Mouse (Mus musculus) neural tube, embryonic 13.5 days (tissue): ENCODE measurements around the gene Nfyc. TPM values are rescaled to one million over a fixed set of nuclear protein-coding genes. Genes with fewer than 3 reads are reported as not detected.

ENCODE experiments used
- ATAC-seq: fragments of 200-750 bp; cut with Nextera tagmentation; 2 replicates; pipeline ENCODE4 v1.8.0; 2017; ENCODE audit warnings: low read depth, mild to moderate bottlenecking, moderate TSS enrichment, moderate library complexity
- H3K27ac ChIP-seq: fragments of 300-500 bp; sonication (generic); replicated peaks from 2 replicates; pipeline ENCODE4 v1.5.1; 2015; ENCODE audit warnings: moderate library complexity, mild to moderate bottlenecking, inconsistent platforms
- H3K27me3 ChIP-seq: fragments of 300-500 bp; sonication (generic); 2 replicates; pipeline ENCODE4 v1.6.1; 2015; ENCODE audit warnings: mild to moderate bottlenecking, inconsistent platforms
- H3K36me3 ChIP-seq: fragments of 300-500 bp; sonication (generic); 2 replicates; pipeline ENCODE4 v1.6.1; 2015; ENCODE audit warnings: mild to moderate bottlenecking, inconsistent platforms
- H3K4me1 ChIP-seq: fragments of 300-500 bp; sonication (generic); replicated peaks from 2 replicates; pipeline ENCODE4 v1.6.1; 2015; ENCODE audit warnings: inconsistent platforms
- H3K4me2 ChIP-seq: fragments of 300-500 bp; sonication (generic); 2 replicates; pipeline ENCODE4 v1.6.1; 2015; ENCODE audit warnings: inconsistent platforms, mild to moderate bottlenecking, moderate library complexity
- H3K4me3 ChIP-seq: fragments of 300-500 bp; sonication (generic); 2 replicates; pipeline ENCODE4 v1.5.1; 2015; ENCODE audit warnings: mild to moderate bottlenecking, inconsistent platforms
- H3K9ac ChIP-seq: fragments of 300-500 bp; sonication (generic); 2 replicates; pipeline ENCODE4 v1.6.1; 2015; ENCODE audit warnings: moderate library complexity, mild to moderate bottlenecking, inconsistent platforms
- H3K9me3 ChIP-seq: fragments of 300-500 bp; sonication (generic); 2 replicates; pipeline ENCODE4 v1.6.1; 2016; ENCODE audit warnings: inconsistent platforms
- WGBS: fragments of 180-500 bp; shearing (Covaris S2); methylation state at CpG from one replicate; pipeline ENCODE4 v1.1.7; 2015; 5-methylcytosine and 5-hydroxymethylcytosine counted together
- microRNA counts: library from miRNA; unstranded; fragments of <30 nt; microRNA quantifications from one replicate; lab custom pipeline; 2016
- microRNA-seq: library from miRNA; unstranded; fragments of <30 nt; microRNA quantifications from one replicate; pipeline ENCODE4, GENCODE M21; 2016
- polyA plus RNA-seq: library from polyadenylated mRNA; unstranded; fragments of >200 nt; fragmentation: Nextera tagmentation; extraction: Ambion mirVana; gene quantifications from 2 replicates; pipeline ENCODE4 v1.2.1, GENCODE M21; 2015

Gene Nfyc
- polyA plus RNA-seq, 1 experiment from 2014 or later: 86.6 TPM

- Histone ChIP-seq H3K4me3 (no peak overlapping the region), H3K9me3 (no peaks in the 10 kb centered on the region), H3K9ac (no peak overlapping the region), H3K27ac (no peak overlapping the region), H3K4me1 (peaks cover under 1% of the 10 kb centered on the region; the same call in 1 of the 2 replicates), H3K4me2 (no peak overlapping the region), H3K27me3 (peaks cover 6% of the 10 kb centered on the region; the same call in 1 of the 2 replicates), H3K36me3 (no peaks in the 10 kb centered on the region)
- 40% methylated on average over 5 of the region's 5 CpGs for WGBS
- no peak for ATAC-seq
Observed at GRCm38 (mm10) chr4:120725516-120726090, 105.8 kb downstream of the Nfyc start.

- Histone ChIP-seq H3K9me3 (no peaks in the 10 kb centered on the region), H3K27ac (no peak overlapping the region), H3K9ac (no peak overlapping the region), H3K4me3 (no peak overlapping the region), H3K4me2 (no peak overlapping the region), H3K36me3 (no peaks in the 10 kb centered on the region), H3K4me1 (peaks cover under 1% of the 10 kb centered on the region), H3K27me3 (peaks cover 20% of the 10 kb centered on the region)
- ATAC-seq: no peak
- 48% methylated on average over 2 of the region's 2 CpGs for WGBS
Observed at GRCm38 (mm10) chr4:120721574-120721973, 109.8 kb downstream of the Nfyc start.

GRCm38 (mm10) chr4:120719152-120719551, 112.2 kb downstream of the Nfyc start:
- H3K4me3 ChIP-seq: no peak overlapping the region
- 45% methylated on average over 5 of the region's 5 CpGs for WGBS
- no peaks in the 10 kb centered on the region for H3K9me3 ChIP-seq
- H3K4me1 ChIP-seq: peaks cover 24% of the 10 kb centered on the region
- H3K36me3 ChIP-seq: no peaks in the 10 kb centered on the region
- no peak overlapping the region for H3K4me2 ChIP-seq
- H3K27me3 ChIP-seq: peaks cover 25% of the 10 kb centered on the region
- H3K27ac ChIP-seq: no peak overlapping the region
- ATAC-seq: no peak
- H3K9ac ChIP-seq: no peak overlapping the region

- WGBS: 72% methylated on average over 8 of the region's 8 CpGs
- Histone ChIP-seq H3K4me2 (no peak overlapping the region), H3K27ac (no peak overlapping the region), H3K27me3 (peaks cover 25% of the 10 kb centered on the region), H3K4me3 (no peak overlapping the region), H3K9me3 (no peaks in the 10 kb centered on the region), H3K4me1 (peaks cover 39% of the 10 kb centered on the region), H3K36me3 (no peaks in the 10 kb centered on the region), H3K9ac (no peak overlapping the region)
- no peak for ATAC-seq
Observed at GRCm38 (mm10) chr4:120717591-120717990, 113.8 kb downstream of the Nfyc start.

- ATAC-seq: no peak
- no peak overlapping the region for H3K27ac ChIP-seq
- H3K4me2 ChIP-seq: peak overlapping the region; percentile 61
- H3K36me3 ChIP-seq: no peaks in the 10 kb centered on the region
- H3K27me3 ChIP-seq: peaks cover 25% of the 10 kb centered on the region
- H3K4me3 ChIP-seq: peak overlapping the region; percentile 35
- H3K9ac ChIP-seq: 0 out of 2 replicates have a peak overlapping the region, but pooled peaks have one; percentile 54
- WGBS: 26% methylated on average over 12 of the region's 12 CpGs
- H3K4me1 ChIP-seq: peaks cover 46% of the 10 kb centered on the region
- no peaks in the 10 kb centered on the region for H3K9me3 ChIP-seq
Observed at GRCm38 (mm10) chr4:120716765-120717164, 114.6 kb downstream of the Nfyc start.

GRCm38 (mm10) chr4:120716141-120716571, 115.2 kb downstream of the Nfyc start:
- Histone ChIP-seq H3K4me3 (peak overlapping the region; percentile 35), H3K4me1 (peaks cover 46% of the 10 kb centered on the region), H3K36me3 (no peaks in the 10 kb centered on the region), H3K9me3 (no peaks in the 10 kb centered on the region), H3K4me2 (peak overlapping the region; percentile 61), H3K27ac (no peak overlapping the region), H3K27me3 (peaks cover 25% of the 10 kb centered on the region), H3K9ac (peak overlapping the region; percentile 54; the same call in 1 of the 2 replicates)
- under 1% methylated on average over 12 of the region's 12 CpGs for WGBS
- ATAC-seq: peak; percentile 65

- H3K27ac ChIP-seq: 0 out of 2 replicates have a peak overlapping the region, but pooled peaks have one; percentile 39
- H3K4me1 ChIP-seq: peaks cover 46% of the 10 kb centered on the region
- no peak overlapping the region for H3K4me3 ChIP-seq
- ATAC-seq: no peak
- WGBS: 60% methylated on average over 6 of the region's 6 CpGs
- H3K9me3 ChIP-seq: no peaks in the 10 kb centered on the region
- H3K27me3 ChIP-seq: peaks cover 25% of the 10 kb centered on the region
- H3K4me2 ChIP-seq: no peak overlapping the region
- no peak overlapping the region for H3K9ac ChIP-seq
- no peaks in the 10 kb centered on the region for H3K36me3 ChIP-seq
Observed at GRCm38 (mm10) chr4:120713856-120714497, 117.4 kb downstream of the Nfyc start.

GRCm38 (mm10) chr4:120713021-120713420, 118.4 kb downstream of the Nfyc start:
- WGBS: 96% methylated on average over 6 of the region's 6 CpGs
- ATAC-seq: no peak
- Histone ChIP-seq H3K27me3 (peaks cover 26% of the 10 kb centered on the region), H3K27ac (no peak overlapping the region), H3K9me3 (no peaks in the 10 kb centered on the region), H3K36me3 (no peaks in the 10 kb centered on the region), H3K4me3 (no peak overlapping the region), H3K4me1 (peaks cover 52% of the 10 kb centered on the region), H3K9ac (no peak overlapping the region), H3K4me2 (no peak overlapping the region)

- Histone ChIP-seq H3K4me3 (no peak overlapping the region), H3K4me1 (peaks cover 56% of the 10 kb centered on the region), H3K36me3 (no peaks in the 10 kb centered on the region), H3K9me3 (no peaks in the 10 kb centered on the region), H3K27me3 (peaks cover 20% of the 10 kb centered on the region), H3K9ac (no peak overlapping the region), H3K4me2 (no peak overlapping the region), H3K27ac (no peak overlapping the region)
- 61% methylated on average over 12 of the region's 12 CpGs for WGBS
- no peak for ATAC-seq
Observed at GRCm38 (mm10) chr4:120712236-120712635, 119.1 kb downstream of the Nfyc start.

MicroRNA genes within 50 kb of the gene (microRNA counts, 519-probe panel; counts per million panel counts)
- 2,929 counts per million, percentile 32 among the panel's probes with 10 or more counts for microRNA mmu-miR-30e (lab: Ali Mortazavi, UCI)

Small RNA genes within 50 kb of the gene (microRNA-seq; reads per million reads assigned to microRNA genes)
- gene Gm23936 (not detected), gene Mir30c-1 (36.3 reads per million, percentile 41 among the genes with 10 or more reads in this experiment), gene Mir30e (not detected), gene Mir30f (not detected)

Other genes with a start within 250 kb of the Nfyc start
- not detected in 2 replicates for gene Gm8439, start 242.8 kb downstream of the Nfyc start, polyA plus RNA-seq
- 0.95 and 1.4 TPM in 2 replicates for gene Cited4, start 165.0 kb downstream of the Nfyc start, polyA plus RNA-seq
- gene Kcnq4, start 83.0 kb downstream of the Nfyc start, polyA plus RNA-seq: 5.0 and 5.8 TPM in 2 replicates
- gene Rims3, start 23.2 kb upstream of the Nfyc start, polyA plus RNA-seq: 16.1 and 18.8 TPM in 2 replicates
- 36.1 and 38.8 TPM in 2 replicates for gene Exo5, start 93.4 kb upstream of the Nfyc start, polyA plus RNA-seq
- gene Zfp69, start 120.1 kb upstream of the Nfyc start, polyA plus RNA-seq: 7.9 and 8.3 TPM in 2 replicates
- gene Smap2, start 185.7 kb upstream of the Nfyc start, polyA plus RNA-seq: 42.0 and 42.4 TPM in 2 replicates
- 17.7 and 24.4 TPM in 2 replicates for gene Col9a2, start 207.8 kb upstream of the Nfyc start, polyA plus RNA-seq